ENCODE assay signal across 8 mouse cellular contexts in genomic region chr11:114675826-114676401, GRCm38 (mm10). TPM values are rescaled to one million over a fixed set of nuclear protein-coding genes. Genes with fewer than 3 reads are reported as not detected.
A peak's percentile ranks its signal among the peaks of the same experiment; 100 is the strongest.
DNase-seq lines count a peak whose midpoint lies in the region; ATAC-seq and TF ChIP-seq lines count a peak whose summit lies in the region.

No protein-coding gene starts in this region.

- WGBS in embryonic facial prominence, embryonic 12.5 days: 2% methylated on average over 27 of the region's 27 CpGs
- WGBS in limb, embryonic 13.5 days: 2% methylated on average over 27 of the region's 27 CpGs
- WGBS in midbrain, embryonic 12.5 days: 2% methylated on average over 26 of the region's 27 CpGs

- H3K36me3 ChIP-seq in embryonic facial prominence, embryonic 12.5 days: peaks cover 30% of the 10 kb centered on the region
- peaks cover 35% of the 10 kb centered on the region for H3K36me3 ChIP-seq in limb, embryonic 13.5 days
- H3K36me3 ChIP-seq in midbrain, embryonic 12.5 days: peaks cover 33% of the 10 kb centered on the region

- no peaks in the 10 kb centered on the region for H3K9me3 ChIP-seq in embryonic facial prominence, embryonic 12.5 days
- no peaks in the 10 kb centered on the region for H3K9me3 ChIP-seq in limb, embryonic 13.5 days
- H3K9me3 ChIP-seq in midbrain, embryonic 12.5 days: no peaks in the 10 kb centered on the region

- no peak for ATAC-seq in embryonic facial prominence, embryonic 12.5 days (ENCODE audit: insufficient number of reproducible peaks, insufficient read depth, low FRiP score, low TSS enrichment)
- 0 out of 2 replicates have a peak, but pooled peaks have one; percentile 20 for ATAC-seq in limb, embryonic 13.5 days (ENCODE audit: low FRiP score, low read depth)
- ATAC-seq in midbrain, embryonic 12.5 days (ENCODE audit: low FRiP score, low read depth): peak; percentile 48
- ATAC-seq in erythroid progenitor cell, adult 5-6 weeks (replicated peaks; ENCODE audit: low FRiP score, poor library complexity, severe bottlenecking): no peak

- 0 out of 2 replicates have a peak, but pooled peaks cover 3% of the 10 kb centered on the region for H3K27me3 ChIP-seq in embryonic facial prominence, embryonic 12.5 days
- 0 out of 2 replicates have a peak, but pooled peaks cover 5% of the 10 kb centered on the region for H3K27me3 ChIP-seq in limb, embryonic 13.5 days
- peaks cover 27% of the 10 kb centered on the region for H3K27me3 ChIP-seq in midbrain, embryonic 12.5 days

- H3K4me2 ChIP-seq in embryonic facial prominence, embryonic 12.5 days (replicated peaks): peak overlapping the region; percentile 82
- peak overlapping the region; percentile 80 for H3K4me2 ChIP-seq in limb, embryonic 13.5 days (replicated peaks)
- peak overlapping the region; percentile 71 for H3K4me2 ChIP-seq in midbrain, embryonic 12.5 days (replicated peaks)

- peak overlapping the region; percentile 74 for H3K4me3 ChIP-seq in layer of hippocampus, adult 2 months
- H3K4me3 ChIP-seq in embryonic facial prominence, embryonic 12.5 days: peak overlapping the region; percentile 60
- peak overlapping the region; percentile 56 for H3K4me3 ChIP-seq in limb, embryonic 13.5 days
- H3K4me3 ChIP-seq in midbrain, embryonic 12.5 days: peak overlapping the region; percentile 54

- H3K27ac ChIP-seq in layer of hippocampus, adult 2 months: peak overlapping the region; percentile 88
- peak overlapping the region; percentile 58 for H3K27ac ChIP-seq in embryonic facial prominence, embryonic 12.5 days
- H3K27ac ChIP-seq in limb, embryonic 13.5 days: peak overlapping the region; percentile 29; the same call in 1 of the 2 replicates
- no peak overlapping the region for H3K27ac ChIP-seq in midbrain, embryonic 12.5 days (replicated peaks)

- TF ChIP-seq CTCF in layer of hippocampus, adult 2 months (conservative IDR thresholded peaks at IDR 0.05): no peak

- H3K4me1 ChIP-seq in embryonic facial prominence, embryonic 12.5 days: peaks cover 26% of the 10 kb centered on the region
- H3K4me1 ChIP-seq in limb, embryonic 13.5 days: peaks cover 42% of the 10 kb centered on the region
- peaks cover 39% of the 10 kb centered on the region for H3K4me1 ChIP-seq in midbrain, embryonic 12.5 days

- H3K9ac ChIP-seq in embryonic facial prominence, embryonic 12.5 days: peak overlapping the region; percentile 64
- H3K9ac ChIP-seq in limb, embryonic 13.5 days: peak overlapping the region; percentile 76
- H3K9ac ChIP-seq in midbrain, embryonic 12.5 days (replicated peaks): peak overlapping the region; percentile 63

- DNase-seq in layer of hippocampus, adult 2 months (ENCODE audit: low spot score in 2 of 2): no peak
- DNase-seq in layer of hippocampus, adult 18-20 months (ENCODE audit: low spot score in 2 of 2): no peak
- DNase-seq in Muller cell, postnatal 12 days (ENCODE audit: inconsistent ontology term): peak; percentile 78
- peak; percentile 45 for DNase-seq in heart, postnatal 4 days

RNA-seq across cellular contexts. Expression of gene Ttyh2, which starts 0.7 kb away (rescaled TPM):
- total RNA-seq in layer of hippocampus, adult 2 months (2021): 10 to 100 TPM; 24.4 to 27.8 TPM
- total RNA-seq in layer of hippocampus, adult 18-20 months (2021): 10 to 100 TPM; 29.3 to 31.2 TPM
- 21.6 and 24.5 TPM in 2 replicates for polyA plus RNA-seq in embryonic facial prominence, embryonic 12.5 days (2016; fragmentation: Nextera tagmentation; extraction: Ambion mirVana)
- 10 to 100 TPM; 27.4 to 27.7 TPM for total RNA-seq in heart, postnatal 4 days (2021)
- 20.0 and 21.2 TPM in 2 replicates for polyA plus RNA-seq in limb, embryonic 13.5 days (2015; fragmentation: Nextera tagmentation; extraction: Ambion mirVana)
- 12.3 and 15.1 TPM in 2 replicates for polyA plus RNA-seq in midbrain, embryonic 12.5 days (2016; fragmentation: Nextera tagmentation; extraction: Ambion mirVana)
- total RNA-seq in erythroid progenitor cell, adult 5-6 weeks (2015; ENCODE audit: low replicate concordance): 1.3 and 1.8 TPM in 2 replicates
- total RNA-seq in erythroid progenitor cell, adult 5-6 weeks (2017; ENCODE audit: low replicate concordance): 1.6 and 2.4 TPM in 2 replicates

RNA-seq across cellular contexts. Expression of gene Rpl38, which starts 7.6 kb away (rescaled TPM):
- total RNA-seq in layer of hippocampus, adult 2 months (2021): 100 to 1,000 TPM; 905 to 943 TPM
- total RNA-seq in layer of hippocampus, adult 18-20 months (2021): 100 to 1,000 TPM; 925 to 946 TPM
- 893 and 953 TPM in 2 replicates for polyA plus RNA-seq in embryonic facial prominence, embryonic 12.5 days (2016; fragmentation: Nextera tagmentation; extraction: Ambion mirVana)
- total RNA-seq in heart, postnatal 4 days (2021): 100 to 1,000 TPM; 922 to 952 TPM
- polyA plus RNA-seq in limb, embryonic 13.5 days (2015; fragmentation: Nextera tagmentation; extraction: Ambion mirVana): 966 and 986 TPM in 2 replicates
- polyA plus RNA-seq in midbrain, embryonic 12.5 days (2016; fragmentation: Nextera tagmentation; extraction: Ambion mirVana): 839 and 864 TPM in 2 replicates
- 369 and 378 TPM in 2 replicates for total RNA-seq in erythroid progenitor cell, adult 5-6 weeks (2015; ENCODE audit: low replicate concordance)
- total RNA-seq in erythroid progenitor cell, adult 5-6 weeks (2017; ENCODE audit: low replicate concordance): 367 and 731 TPM in 2 replicates

RNA-seq across cellular contexts. Expression of gene Dnaic2, which starts 51.3 kb away (rescaled TPM):
- total RNA-seq in layer of hippocampus, adult 2 months (2021): 1 to 10 TPM; 1.4 to 1.5 TPM
- 1 to 10 TPM; 1.6 to 2.1 TPM for total RNA-seq in layer of hippocampus, adult 18-20 months (2021)
- 2.0 and 2.2 TPM in 2 replicates for polyA plus RNA-seq in embryonic facial prominence, embryonic 12.5 days (2016; fragmentation: Nextera tagmentation; extraction: Ambion mirVana)
- under 1 TPM; 0.79 to 0.88 TPM for total RNA-seq in heart, postnatal 4 days (2021)
- 0.83 and 0.95 TPM in 2 replicates for polyA plus RNA-seq in limb, embryonic 13.5 days (2015; fragmentation: Nextera tagmentation; extraction: Ambion mirVana)
- 1.3 and 2.4 TPM in 2 replicates for polyA plus RNA-seq in midbrain, embryonic 12.5 days (2016; fragmentation: Nextera tagmentation; extraction: Ambion mirVana)
- total RNA-seq in erythroid progenitor cell, adult 5-6 weeks (2015; ENCODE audit: low replicate concordance): not detected in 2 replicates
- total RNA-seq in erythroid progenitor cell, adult 5-6 weeks (2017; ENCODE audit: low replicate concordance): not detected in 2 replicates

Comparison
In these comparisons a context has a peak if more than half of its experiments do, and no peak if none do; other contexts are left out.
1. DNase-seq: peak in Muller cell, postnatal 12 days (single experiment) and heart, postnatal 4 days (single experiment); none in layer of hippocampus, adult 2 months (0 of 2) and layer of hippocampus, adult 18-20 months (0 of 2).
2. ATAC-seq: peak in limb, embryonic 13.5 days (single experiment) and midbrain, embryonic 12.5 days (single experiment); none in embryonic facial prominence, embryonic 12.5 days (single experiment) and erythroid progenitor cell, adult 5-6 weeks (single experiment).
3. RNA of gene Ttyh2, which starts 0.7 kb away (total RNA-seq): 29.3 to 31.2 TPM in layer of hippocampus, adult 18-20 months, 24.4 to 27.8 TPM in layer of hippocampus, adult 2 months and 27.4 to 27.7 TPM in heart, postnatal 4 days; 1.3 to 2.4 TPM in erythroid progenitor cell, adult 5-6 weeks; every median in the first group is over 4 times any median in the second.
4. Peak in every context shown above with its lines, with median percentiles within 50 percentile points of each other: H3K4me3 ChIP-seq, H3K4me2 ChIP-seq and H3K9ac ChIP-seq.